In genomic region chr12:40221611-40222010, GRCm38 (mm10) we compare ENCODE assay signal across 9 mouse cellular contexts. TPM values are rescaled to one million over a fixed set of nuclear protein-coding genes. Genes with fewer than 3 reads are reported as not detected.
DNase-seq lines count a peak whose midpoint lies in the region; ATAC-seq and TF ChIP-seq lines count a peak whose summit lies in the region.
"Had no signal": no experiment of that assay in that cellular context is flagged by ENCODE, and none has a peak within 500 bp of the region (broad histone marks: within the 10 kb centered on the region; RNA-seq: fewer than 3 reads in every experiment).

No protein-coding gene starts in this region.

- ATAC-seq in kidney, embryonic 15.5 days (replicated peaks; ENCODE audit: low FRiP score) = no peak
- ATAC-seq in hindbrain, embryonic 16.5 days = no peak
- ATAC-seq in midbrain, postnatal 0 days (ENCODE audit: low FRiP score) = no peak

- DNase-seq in kidney, postnatal 36 days = no peak
- no peak for DNase-seq in midbrain, postnatal 0 days (ENCODE audit: low spot score)
- DNase-seq in right cerebral cortex, postnatal 36 days (ENCODE audit: low spot score in 2 of 2) = no peak
- DNase-seq in Muller cell, postnatal 12 days (ENCODE audit: inconsistent ontology term) = no peak
- no peak for DNase-seq in cerebellum, postnatal 25 days

- TF ChIP-seq CTCF in bone marrow macrophage, adult 2 months (IDR thresholded peaks at IDR 0.05; ENCODE audit: low read depth, low read length) = no peak
- TF ChIP-seq CTCF in midbrain, postnatal 0 days (IDR thresholded peaks at IDR 0.05) = no peak

- WGBS in kidney, embryonic 15.5 days = 8% methylated on average over 5 of the region's 5 CpGs
- 17% methylated on average over 5 of the region's 5 CpGs for WGBS in hindbrain, embryonic 16.5 days
- WGBS in midbrain, postnatal 0 days = 18% methylated on average over 5 of the region's 5 CpGs

- H3K9ac ChIP-seq in kidney, embryonic 15.5 days = peak overlapping the region; percentile 97
- H3K9ac ChIP-seq in hindbrain, embryonic 16.5 days (ENCODE audit: low read depth, low read length) = peak overlapping the region; percentile 98
- H3K9ac ChIP-seq in midbrain, postnatal 0 days (replicated peaks; ENCODE audit: low read length, poor library complexity, severe bottlenecking) = peak overlapping the region; percentile 85

- peaks cover 5% of the 10 kb centered on the region for H3K36me3 ChIP-seq in kidney, embryonic 15.5 days
- no peaks in the 10 kb centered on the region for H3K36me3 ChIP-seq in hindbrain, embryonic 16.5 days (ENCODE audit: control insufficient read depth, insufficient read depth, low read length)
- no peaks in the 10 kb centered on the region for H3K36me3 ChIP-seq in midbrain, postnatal 0 days (ENCODE audit: insufficient read depth, low read length)

- H3K4me1 ChIP-seq in kidney, embryonic 15.5 days = peaks cover 15% of the 10 kb centered on the region
- H3K4me1 ChIP-seq in bone marrow macrophage, adult 2 months (ENCODE audit: control insufficient read depth, insufficient read depth, low read length) = peaks cover 16% of the 10 kb centered on the region
- peaks cover 19% of the 10 kb centered on the region for H3K4me1 ChIP-seq in hindbrain, embryonic 16.5 days (ENCODE audit: control insufficient read depth, insufficient read depth, low read depth, low read length)
- no peaks in the 10 kb centered on the region for H3K4me1 ChIP-seq in midbrain, postnatal 0 days (ENCODE audit: insufficient read depth, low read length)

- no peaks in the 10 kb centered on the region for H3K9me3 ChIP-seq in kidney, embryonic 15.5 days (replicated peaks)
- H3K9me3 ChIP-seq in hindbrain, embryonic 16.5 days (ENCODE audit: control insufficient read depth, low read length) = no peaks in the 10 kb centered on the region
- no peaks in the 10 kb centered on the region for H3K9me3 ChIP-seq in midbrain, postnatal 0 days (ENCODE audit: low read length)

- no peak for TF ChIP-seq POLR2A in bone marrow macrophage, adult 2 months (IDR thresholded peaks at IDR 0.05; ENCODE audit: borderline replicate concordance, low read depth, low read length)

- no peak overlapping the region for H3K27ac ChIP-seq in kidney, embryonic 15.5 days
- H3K27ac ChIP-seq in bone marrow macrophage, adult 2 months (ENCODE audit: insufficient read depth, low read depth, low read length) = peak overlapping the region; percentile 88
- no peak overlapping the region for H3K27ac ChIP-seq in hindbrain, embryonic 16.5 days (ENCODE audit: low read depth, low read length)
- no peak overlapping the region for H3K27ac ChIP-seq in midbrain, postnatal 0 days (ENCODE audit: low read depth, low read length)

- peak overlapping the region; percentile 100 for H3K4me3 ChIP-seq in kidney, embryonic 15.5 days (replicated peaks)
- H3K4me3 ChIP-seq in bone marrow macrophage, adult 2 months (ENCODE audit: insufficient read depth, low read length) = peak overlapping the region; percentile 94
- peak overlapping the region; percentile 96 for H3K4me3 ChIP-seq in hindbrain, embryonic 16.5 days (ENCODE audit: low read length)
- peak overlapping the region; percentile 94 for H3K4me3 ChIP-seq in midbrain, postnatal 0 days (ENCODE audit: low read depth, low read length)

- no peaks in the 10 kb centered on the region for H3K27me3 ChIP-seq in kidney, embryonic 15.5 days
- H3K27me3 ChIP-seq in hindbrain, embryonic 16.5 days (replicated peaks; ENCODE audit: control insufficient read depth, insufficient read depth, low read length) = no peaks in the 10 kb centered on the region
- H3K27me3 ChIP-seq in midbrain, postnatal 0 days (ENCODE audit: insufficient read depth, low read length) = no peaks in the 10 kb centered on the region

- H3K4me2 ChIP-seq in kidney, embryonic 15.5 days = peak overlapping the region; percentile 72
- peak overlapping the region; percentile 70 for H3K4me2 ChIP-seq in hindbrain, embryonic 16.5 days (ENCODE audit: low read length)
- peak overlapping the region; percentile 69 for H3K4me2 ChIP-seq in midbrain, postnatal 0 days (ENCODE audit: low read depth, low read length, poor library complexity, severe bottlenecking)

RNA-seq across cellular contexts. Expression of gene Lsmem1, which starts 22.3 kb away (rescaled TPM):
- 0.17 and 0.24 TPM in 2 replicates for polyA plus RNA-seq in kidney, embryonic 15.5 days (2015; fragmentation: Nextera tagmentation; extraction: Ambion mirVana)
- polyA plus RNA-seq in bone marrow macrophage, adult 2 months (2012; ENCODE audit: insufficient read depth, insufficient read length, missing spikeins) = not detected in 2 replicates
- polyA plus RNA-seq in hindbrain, embryonic 16.5 days (2015; fragmentation: Nextera tagmentation; extraction: Ambion mirVana) = 0.16 TPM in 1 of 2 replicates, not detected in the other
- 0.19 TPM in 1 of 2 replicates, not detected in the other for total RNA-seq in midbrain, postnatal 0 days (2014; rRNA removed)
- not detected in 2 replicates for polyA plus RNA-seq in midbrain, postnatal 0 days (2015; fragmentation: Nextera tagmentation; extraction: Ambion mirVana)
- polyA plus RNA-seq: gonadal fat pad, adult 2 months had no signal

RNA-seq across cellular contexts. Expression of gene Ifrd1, which starts 26.7 kb away (rescaled TPM):
- 102 and 105 TPM in 2 replicates for polyA plus RNA-seq in kidney, embryonic 15.5 days (2015; fragmentation: Nextera tagmentation; extraction: Ambion mirVana)
- polyA plus RNA-seq in bone marrow macrophage, adult 2 months (2012; ENCODE audit: insufficient read depth, insufficient read length, missing spikeins) = 46.0 and 59.7 TPM in 2 replicates
- polyA plus RNA-seq in hindbrain, embryonic 16.5 days (2015; fragmentation: Nextera tagmentation; extraction: Ambion mirVana) = 152 and 156 TPM in 2 replicates
- 54.0 and 89.3 TPM in 2 replicates for total RNA-seq in midbrain, postnatal 0 days (2014; rRNA removed)
- polyA plus RNA-seq in midbrain, postnatal 0 days (2015; fragmentation: Nextera tagmentation; extraction: Ambion mirVana) = 124 and 133 TPM in 2 replicates
